Mouse (Mus musculus) myocyte (in vitro differentiated cells): ENCODE measurements around the gene Ear2. TPM values are rescaled to one million over a fixed set of nuclear protein-coding genes. Genes with fewer than 3 reads are reported as not detected.

Source experiments
- polyA plus RNA-seq: library from polyadenylated mRNA; unstranded; fragments of >200 nt; fragmentation: generic; extraction: Trizol; gene quantifications from one replicate; pipeline ENCODE4 v1.2.1, GENCODE M21; 2012; ENCODE audit warnings: missing spikeins

Ear2 gene
- polyA plus RNA-seq, 1 experiment: not detected

Other genes starting within 250 kb of the Ear2 start
- gene Ear1, start 227.1 kb upstream of the Ear2 start, polyA plus RNA-seq: not detected
- not detected for gene Ear10, start 179.1 kb upstream of the Ear2 start, polyA plus RNA-seq
- 0.30 TPM for gene Gm8113, start 177.3 kb upstream of the Ear2 start, polyA plus RNA-seq
- not detected for gene Ang5, start 145.6 kb upstream of the Ear2 start, polyA plus RNA-seq
- not detected for gene Ang6, start 100.4 kb upstream of the Ear2 start, polyA plus RNA-seq
- not detected for gene Gm3327, start 21.2 kb downstream of the Ear2 start, polyA plus RNA-seq
- not detected for gene Gm8212, start 95.0 kb downstream of the Ear2 start, polyA plus RNA-seq
- not detected for gene 4930503E14Rik, start 110.6 kb downstream of the Ear2 start, polyA plus RNA-seq
- not detected for gene Gm8220, start 182.9 kb downstream of the Ear2 start, polyA plus RNA-seq
- not detected for gene Gm5930, start 235.9 kb downstream of the Ear2 start, polyA plus RNA-seq